Mouse (Mus musculus): ENCODE results near the gene Psmb3. TPM values are rescaled to one million over a fixed set of nuclear protein-coding genes. Genes with fewer than 3 reads are reported as not detected.
"Not testable (repeated sequence)": the region's sequence is repeated elsewhere in the genome, so short reads cannot be mapped to it uniquely, and the experiment has no call there.

The Psmb3 gene
- 444 and 473 TPM in 2 replicates for polyA plus RNA-seq (2015; fragmentation: Nextera tagmentation; extraction: Ambion mirVana)

GRCm38 (mm10) chr11:97703039-97703826 lies at the start of gene Psmb3:
Gene Psmb3, plus strand, starts transcription at chr11:97703399.
- WGBS, result under 1% methylated on average over 35 of the region's 35 CpGs
- H3K9ac ChIP-seq, result peak within 1 kb of the TSS; percentile 91
- no peaks in the 10 kb centered on the region for H3K9me3 ChIP-seq
- peak within 1 kb of the TSS; percentile 82 for H3K4me3 ChIP-seq
- peaks cover 29% of the 10 kb centered on the region for H3K36me3 ChIP-seq
- H3K4me2 ChIP-seq, result peak within 1 kb of the TSS; percentile 91
- no peaks in the 10 kb centered on the region for H3K27me3 ChIP-seq
- H3K4me1 ChIP-seq (replicated peaks), result peaks cover 33% of the 10 kb centered on the region
- H3K27ac ChIP-seq (replicated peaks), result peak within 1 kb of the TSS; percentile 99
- peak; percentile 89 for ATAC-seq (ENCODE audit: low read depth)

- Histone ChIP-seq H3K36me3 (no peaks in the 10 kb centered on the region), H3K4me1 (replicated peaks) (peaks cover 14% of the 10 kb centered on the region), H3K4me3 (no peak overlapping the region), H3K27ac (replicated peaks) (no peak overlapping the region), H3K4me2 (no peak overlapping the region), H3K9me3 (no peaks in the 10 kb centered on the region), H3K27me3 (no peaks in the 10 kb centered on the region), H3K9ac (no peak overlapping the region)
- 91% methylated on average over 2 of the region's 2 CpGs for WGBS
- ATAC-seq (ENCODE audit: low read depth), result no peak
Measured at GRCm38 (mm10) chr11:97654210-97654609, 49.0 kb upstream of the Psmb3 start.

GRCm38 (mm10) chr11:97656269-97656971 lies 46.8 kb upstream of the Psmb3 start:
- peaks cover 9% of the 10 kb centered on the region for H3K27me3 ChIP-seq
- H3K4me1 ChIP-seq (replicated peaks), result peaks cover 23% of the 10 kb centered on the region
- H3K4me3 ChIP-seq, result no peak overlapping the region
- H3K36me3 ChIP-seq, result no peaks in the 10 kb centered on the region
- no peak overlapping the region for H3K27ac ChIP-seq (replicated peaks)
- H3K9ac ChIP-seq, result no peak overlapping the region
- no peaks in the 10 kb centered on the region for H3K9me3 ChIP-seq
- H3K4me2 ChIP-seq, result no peak overlapping the region
- 72% methylated on average over 14 of the region's 14 CpGs for WGBS
- ATAC-seq (ENCODE audit: low read depth), result no peak

- peaks cover 19% of the 10 kb centered on the region for H3K27me3 ChIP-seq
- no peak overlapping the region for H3K4me3 ChIP-seq
- ATAC-seq (ENCODE audit: low read depth), result no peak
- peaks cover 33% of the 10 kb centered on the region for H3K4me1 ChIP-seq (replicated peaks)
- no peak overlapping the region for H3K27ac ChIP-seq (replicated peaks)
- no peaks in the 10 kb centered on the region for H3K9me3 ChIP-seq
- H3K4me2 ChIP-seq, result no peak overlapping the region
- no peaks in the 10 kb centered on the region for H3K36me3 ChIP-seq
- 44% methylated on average over 4 of the region's 6 CpGs for WGBS
- no peak overlapping the region for H3K9ac ChIP-seq
Measured at GRCm38 (mm10) chr11:97657184-97657945, 45.8 kb upstream of the Psmb3 start.

- not testable (repeated sequence) for H3K27ac ChIP-seq (replicated peaks); H3K9me3 ChIP-seq; ATAC-seq (ENCODE audit: low read depth); H3K36me3 ChIP-seq; H3K9ac ChIP-seq; H3K4me2 ChIP-seq; H3K4me3 ChIP-seq
- 91% methylated on average over 6 of the region's 6 CpGs for WGBS
- Histone ChIP-seq H3K4me1 (replicated peaks) (peaks cover 37% of the 10 kb centered on the region), H3K27me3 (peaks cover 21% of the 10 kb centered on the region)
Measured at GRCm38 (mm10) chr11:97657967-97658366, 45.2 kb upstream of the Psmb3 start.

GRCm38 (mm10) chr11:97658751-97659266 lies 44.4 kb upstream of the Psmb3 start:
- peak overlapping the region; percentile 70; the same call in 1 of the 2 replicates for H3K4me3 ChIP-seq
- no peak overlapping the region for H3K27ac ChIP-seq (replicated peaks)
- peak overlapping the region; percentile 81 for H3K4me2 ChIP-seq
- H3K9me3 ChIP-seq, result no peaks in the 10 kb centered on the region
- WGBS, result 70% methylated on average over 11 of the region's 11 CpGs
- H3K27me3 ChIP-seq, result peaks cover 21% of the 10 kb centered on the region
- H3K9ac ChIP-seq, result peak overlapping the region; percentile 89; the same call in 1 of the 2 replicates
- no peaks in the 10 kb centered on the region for H3K36me3 ChIP-seq
- ATAC-seq (ENCODE audit: low read depth), result no peak
- H3K4me1 ChIP-seq (replicated peaks), result peaks cover 37% of the 10 kb centered on the region

- Histone ChIP-seq H3K27me3 (peaks cover 21% of the 10 kb centered on the region), H3K9ac (peak overlapping the region; percentile 89), H3K9me3 (no peaks in the 10 kb centered on the region), H3K4me1 (replicated peaks) (peaks cover 42% of the 10 kb centered on the region), H3K4me2 (peak overlapping the region; percentile 81), H3K36me3 (no peaks in the 10 kb centered on the region), H3K27ac (replicated peaks) (peak overlapping the region; percentile 81), H3K4me3 (peak overlapping the region; percentile 70)
- WGBS, result 8% methylated on average over 13 of the region's 13 CpGs
- ATAC-seq (ENCODE audit: low read depth), result 0 out of 2 replicates have a peak, but pooled peaks have one; percentile 21
Measured at GRCm38 (mm10) chr11:97659267-97659989, 43.8 kb upstream of the Psmb3 start.

GRCm38 (mm10) chr11:97659990-97660714 lies 43.0 kb upstream of the Psmb3 start:
- H3K27ac ChIP-seq (replicated peaks), result peak overlapping the region; percentile 81
- H3K4me1 ChIP-seq (replicated peaks), result peaks cover 49% of the 10 kb centered on the region
- H3K36me3 ChIP-seq, result no peaks in the 10 kb centered on the region
- H3K4me2 ChIP-seq, result peak overlapping the region; percentile 81
- H3K4me3 ChIP-seq, result peak overlapping the region; percentile 70
- peaks cover 21% of the 10 kb centered on the region for H3K27me3 ChIP-seq
- no peaks in the 10 kb centered on the region for H3K9me3 ChIP-seq
- under 1% methylated on average over 75 of the region's 78 CpGs for WGBS
- peak; percentile 89 for ATAC-seq (ENCODE audit: low read depth)
- H3K9ac ChIP-seq, result peak overlapping the region; percentile 89

- H3K4me2 ChIP-seq, result peak overlapping the region; percentile 83
- peaks cover 56% of the 10 kb centered on the region for H3K4me1 ChIP-seq (replicated peaks)
- peak overlapping the region; percentile 89 for H3K9ac ChIP-seq
- H3K27ac ChIP-seq (replicated peaks), result no peak overlapping the region; the same call in 1 of the 2 replicates
- peak overlapping the region; percentile 92 for H3K4me3 ChIP-seq
- 1% methylated on average over 27 of the region's 27 CpGs for WGBS
- peaks cover 21% of the 10 kb centered on the region for H3K27me3 ChIP-seq
- no peak for ATAC-seq (ENCODE audit: low read depth)
- H3K36me3 ChIP-seq, result peaks cover 8% of the 10 kb centered on the region
- H3K9me3 ChIP-seq, result no peaks in the 10 kb centered on the region
Measured at GRCm38 (mm10) chr11:97660734-97661647, 42.2 kb upstream of the Psmb3 start.

GRCm38 (mm10) chr11:97661648-97662133 lies 41.5 kb upstream of the Psmb3 start:
- Histone ChIP-seq H3K36me3 (peaks cover 15% of the 10 kb centered on the region), H3K4me3 (peak overlapping the region; percentile 92), H3K4me2 (peak overlapping the region; percentile 83), H3K27me3 (peaks cover 21% of the 10 kb centered on the region), H3K9ac (peak overlapping the region; percentile 31; the same call in 1 of the 2 replicates), H3K4me1 (replicated peaks) (peaks cover 56% of the 10 kb centered on the region), H3K27ac (replicated peaks) (no peak overlapping the region), H3K9me3 (no peaks in the 10 kb centered on the region)
- under 1% methylated on average over 18 of the region's 20 CpGs for WGBS
- ATAC-seq (ENCODE audit: low read depth), result no peak

Data from neural tube, embryonic 13.5 days (tissue).